Mouse (Mus musculus) neural tube, embryonic 13.5 days (tissue): Measurements from ENCODE around the gene Nhsl2. TPM values are rescaled to one million over a fixed set of nuclear protein-coding genes. Genes with fewer than 3 reads are reported as not detected.

Experiments
- ATAC-seq: fragments of 200-750 bp; cut with Nextera tagmentation; 2 replicates; pipeline ENCODE4 v1.8.0; 2017; ENCODE audit warnings: low read depth, mild to moderate bottlenecking, moderate TSS enrichment, moderate library complexity
- H3K27ac ChIP-seq: fragments of 300-500 bp; sonication (generic); replicated peaks from 2 replicates; pipeline ENCODE4 v1.5.1; 2015; ENCODE audit warnings: moderate library complexity, mild to moderate bottlenecking, inconsistent platforms
- H3K27me3 ChIP-seq: fragments of 300-500 bp; sonication (generic); 2 replicates; pipeline ENCODE4 v1.6.1; 2015; ENCODE audit warnings: mild to moderate bottlenecking, inconsistent platforms
- H3K36me3 ChIP-seq: fragments of 300-500 bp; sonication (generic); 2 replicates; pipeline ENCODE4 v1.6.1; 2015; ENCODE audit warnings: mild to moderate bottlenecking, inconsistent platforms
- H3K4me1 ChIP-seq: fragments of 300-500 bp; sonication (generic); replicated peaks from 2 replicates; pipeline ENCODE4 v1.6.1; 2015; ENCODE audit warnings: inconsistent platforms
- H3K4me2 ChIP-seq: fragments of 300-500 bp; sonication (generic); 2 replicates; pipeline ENCODE4 v1.6.1; 2015; ENCODE audit warnings: inconsistent platforms, mild to moderate bottlenecking, moderate library complexity
- H3K4me3 ChIP-seq: fragments of 300-500 bp; sonication (generic); 2 replicates; pipeline ENCODE4 v1.5.1; 2015; ENCODE audit warnings: mild to moderate bottlenecking, inconsistent platforms
- H3K9ac ChIP-seq: fragments of 300-500 bp; sonication (generic); 2 replicates; pipeline ENCODE4 v1.6.1; 2015; ENCODE audit warnings: moderate library complexity, mild to moderate bottlenecking, inconsistent platforms
- H3K9me3 ChIP-seq: fragments of 300-500 bp; sonication (generic); 2 replicates; pipeline ENCODE4 v1.6.1; 2016; ENCODE audit warnings: inconsistent platforms
- WGBS: fragments of 180-500 bp; shearing (Covaris S2); methylation state at CpG from one replicate; pipeline ENCODE4 v1.1.7; 2015; 5-methylcytosine and 5-hydroxymethylcytosine counted together
- microRNA-seq: library from miRNA; unstranded; fragments of <30 nt; microRNA quantifications from one replicate; pipeline ENCODE4, GENCODE M21; 2016
- polyA plus RNA-seq: library from polyadenylated mRNA; unstranded; fragments of >200 nt; fragmentation: Nextera tagmentation; extraction: Ambion mirVana; gene quantifications from 2 replicates; pipeline ENCODE4 v1.2.1, GENCODE M21; 2015

Nhsl2 gene
- polyA plus RNA-seq, 1 experiment from 2014 or later: 4.6 TPM

GRCm38 (mm10) chrX:102141157-102141556, 292.0 kb downstream of the Nhsl2 start:
- Histone ChIP-seq H3K27me3 (no peaks in the 10 kb centered on the region), H3K27ac (no peak overlapping the region), H3K4me2 (no peak overlapping the region), H3K4me1 (no peaks in the 10 kb centered on the region), H3K9me3 (no peaks in the 10 kb centered on the region), H3K9ac (no peak overlapping the region), H3K36me3 (no peaks in the 10 kb centered on the region), H3K4me3 (no peak overlapping the region)
- WGBS: 92% methylated on average over 1 of the region's 1 CpGs
- ATAC-seq: no peak

Small RNAs within 50 kb of the gene (microRNA-seq; reads per million reads assigned to microRNA genes)
- gene Gm27843: not detected

Other genes starting within 250 kb of the Nhsl2 start
- 180 and 215 TPM in 2 replicates for gene Ogt, start 209.3 kb upstream of the Nhsl2 start, polyA plus RNA-seq
- gene Cxcr3, start 115.1 kb upstream of the Nhsl2 start, polyA plus RNA-seq: 0.25 and 0.28 TPM in 2 replicates
- not detected in 2 replicates for gene Gm4779, start 55.0 kb upstream of the Nhsl2 start, polyA plus RNA-seq
- gene 8030474K03Rik, start 54.7 kb upstream of the Nhsl2 start, polyA plus RNA-seq: not detected in 2 replicates
- gene Rtl5, start 221.9 kb downstream of the Nhsl2 start, polyA plus RNA-seq: 4.3 and 5.0 TPM in 2 replicates